Mouse (Mus musculus) heart, embryonic 16.5 days (tissue): ENCODE measurements around the gene Tmem91. TPM values are rescaled to one million over a fixed set of nuclear protein-coding genes. Genes with fewer than 3 reads are reported as not detected.

Experiments used
- ATAC-seq: fragments of 200-750 bp; cut with Nextera tagmentation; replicated peaks from 2 replicates; pipeline ENCODE4 v1.8.0; 2017; ENCODE audit warnings: moderate number of reproducible peaks; ENCODE audit not compliant: insufficient read depth, low FRiP score; ENCODE audit errors: extremely low read depth
- H3K27ac ChIP-seq: fragments of 300-500 bp; sonication (generic); 2 replicates; pipeline ENCODE4 v1.5.1; 2014; ENCODE audit warnings: mild to moderate bottlenecking, low read length, control low read depth, moderate library complexity
- H3K27me3 ChIP-seq: fragments of 300-500 bp; sonication (generic); 2 replicates; pipeline ENCODE4 v1.6.1; 2014; ENCODE audit warnings: low read length, mixed read lengths; ENCODE audit not compliant: control insufficient read depth, insufficient read depth
- H3K36me3 ChIP-seq: fragments of 300-500 bp; sonication (generic); 2 replicates; pipeline ENCODE4 v1.6.1; 2014; ENCODE audit not compliant: control insufficient read depth, insufficient read depth
- H3K4me1 ChIP-seq: fragments of 300-500 bp; sonication (generic); 2 replicates; pipeline ENCODE4 v1.6.1; 2014; ENCODE audit warnings: low read length, mixed read lengths; ENCODE audit not compliant: control insufficient read depth, insufficient read depth
- H3K4me2 ChIP-seq: fragments of 300-500 bp; sonication (generic); 2 replicates; pipeline ENCODE4 v1.6.1; 2014; ENCODE audit warnings: low read depth, mild to moderate bottlenecking, control low read depth, low read length
- H3K4me3 ChIP-seq: fragments of 300-500 bp; sonication (generic); 2 replicates; pipeline ENCODE4 v1.5.1; 2014; ENCODE audit warnings: mild to moderate bottlenecking, control low read depth, low read length
- H3K9ac ChIP-seq: fragments of 300-500 bp; sonication (generic); 2 replicates; pipeline ENCODE4 v1.6.1; 2014; ENCODE audit warnings: low read length, control low read depth
- H3K9me3 ChIP-seq: fragments of 300-500 bp; sonication (generic); replicated peaks from 2 replicates; pipeline ENCODE4 v1.6.1; 2016; ENCODE audit warnings: low read length; ENCODE audit not compliant: control insufficient read depth
- WGBS: fragments of 180-500 bp; shearing (Covaris S2); extraction: QIAGEN DNeasy Blood & Tissue Kit; methylation state at CpG from one replicate; pipeline ENCODE4 v1.1.7; 2014; 5-methylcytosine and 5-hydroxymethylcytosine counted together
- polyA plus RNA-seq: library from polyadenylated mRNA; unstranded; fragments of >200 nt; fragmentation: Nextera tagmentation; extraction: Ambion mirVana; gene quantifications from 2 replicates; pipeline ENCODE4 v1.2.1, GENCODE M21; 2015

Gene Tmem91
- polyA plus RNA-seq, 1 experiment from 2014 or later: 2.2 TPM

DNA sequence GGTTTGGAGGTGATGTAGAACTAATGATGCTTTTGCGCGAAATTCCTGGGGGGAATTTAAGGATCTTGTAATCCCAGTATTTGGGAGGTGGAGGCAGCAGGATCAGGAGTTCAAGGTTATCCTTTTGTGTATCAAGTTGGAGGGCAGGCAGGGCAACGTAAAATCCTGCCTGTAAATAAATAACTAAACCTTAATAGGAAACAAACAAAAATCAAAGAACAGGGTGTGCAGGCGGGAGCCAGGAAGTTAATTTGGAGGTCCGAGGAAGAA lies 55.3 kb downstream of the Tmem91 start:
- H3K4me1 ChIP-seq: peaks cover 10% of the 10 kb centered on the region; the same call in 1 of the 2 replicates
- H3K36me3 ChIP-seq: peaks cover 19% of the 10 kb centered on the region
- no peaks in the 10 kb centered on the region for H3K27me3 ChIP-seq
- no peaks in the 10 kb centered on the region for H3K9me3 ChIP-seq
- H3K4me3 ChIP-seq: peak overlapping the region; percentile 71
- peak overlapping the region; percentile 79 for H3K4me2 ChIP-seq
- WGBS: 19% methylated on average over 5 of the region's 5 CpGs
- ATAC-seq: no peak
- H3K27ac ChIP-seq: peak overlapping the region; percentile 76
- peak overlapping the region; percentile 74 for H3K9ac ChIP-seq

Other genes with a start within 250 kb of the Tmem91 start
- gene Ceacam1, start 197.6 kb downstream of the Tmem91 start, polyA plus RNA-seq: 3.8 and 4.8 TPM in 2 replicates
- gene Ceacam2, start 135.3 kb downstream of the Tmem91 start, polyA plus RNA-seq: not detected in 2 replicates
- 0.21 TPM in 1 of 2 replicates, not detected in the other for gene Erich4, start 59.3 kb downstream of the Tmem91 start, polyA plus RNA-seq
- 58.6 and 63.6 TPM in 2 replicates for gene Dmac2, start 55.8 kb downstream of the Tmem91 start, polyA plus RNA-seq
- gene B3gnt8, start 48.5 kb downstream of the Tmem91 start, polyA plus RNA-seq: 9.0 and 9.1 TPM in 2 replicates
- gene Bckdha, start 16.2 kb downstream of the Tmem91 start, polyA plus RNA-seq: 72.1 and 74.4 TPM in 2 replicates
- gene Exosc5, start 16.0 kb downstream of the Tmem91 start, polyA plus RNA-seq: 42.5 and 44.6 TPM in 2 replicates
- 30.3 and 32.0 TPM in 2 replicates for gene B9d2, start 5.6 kb upstream of the Tmem91 start, polyA plus RNA-seq
- 3.6 and 3.8 TPM in 2 replicates for gene Tgfb1, start 11.8 kb upstream of the Tmem91 start, polyA plus RNA-seq
- gene Ccdc97, start 43.9 kb upstream of the Tmem91 start, polyA plus RNA-seq: 19.9 and 23.0 TPM in 2 replicates
- gene Hnrnpul1, start 79.6 kb upstream of the Tmem91 start, polyA plus RNA-seq: 32.3 and 34.4 TPM in 2 replicates
- 44.5 and 45.1 TPM in 2 replicates for gene Axl, start 113.5 kb upstream of the Tmem91 start, polyA plus RNA-seq
- 5.4 and 5.8 TPM in 2 replicates for gene Cyp2s1, start 141.7 kb upstream of the Tmem91 start, polyA plus RNA-seq
- gene Cyp2b10, start 222.5 kb upstream of the Tmem91 start, polyA plus RNA-seq: 0.12 TPM in 1 of 2 replicates, not detected in the other